Mouse (Mus musculus) thymus, adult 18-20 months (tissue): Measurements from ENCODE around the gene Plekhh3.
"Not testable (repeated sequence)": the region's sequence is repeated elsewhere in the genome, so short reads cannot be mapped to it uniquely, and the experiment has no call there.

Experiments used
- DNase-seq, 2 experiments: peaks; one replicate each; pipeline ENCODE4 v3.0.0; 2022; ENCODE audit warnings: mixed read lengths in 2 of 2

Gene Plekhh3

DNA sequence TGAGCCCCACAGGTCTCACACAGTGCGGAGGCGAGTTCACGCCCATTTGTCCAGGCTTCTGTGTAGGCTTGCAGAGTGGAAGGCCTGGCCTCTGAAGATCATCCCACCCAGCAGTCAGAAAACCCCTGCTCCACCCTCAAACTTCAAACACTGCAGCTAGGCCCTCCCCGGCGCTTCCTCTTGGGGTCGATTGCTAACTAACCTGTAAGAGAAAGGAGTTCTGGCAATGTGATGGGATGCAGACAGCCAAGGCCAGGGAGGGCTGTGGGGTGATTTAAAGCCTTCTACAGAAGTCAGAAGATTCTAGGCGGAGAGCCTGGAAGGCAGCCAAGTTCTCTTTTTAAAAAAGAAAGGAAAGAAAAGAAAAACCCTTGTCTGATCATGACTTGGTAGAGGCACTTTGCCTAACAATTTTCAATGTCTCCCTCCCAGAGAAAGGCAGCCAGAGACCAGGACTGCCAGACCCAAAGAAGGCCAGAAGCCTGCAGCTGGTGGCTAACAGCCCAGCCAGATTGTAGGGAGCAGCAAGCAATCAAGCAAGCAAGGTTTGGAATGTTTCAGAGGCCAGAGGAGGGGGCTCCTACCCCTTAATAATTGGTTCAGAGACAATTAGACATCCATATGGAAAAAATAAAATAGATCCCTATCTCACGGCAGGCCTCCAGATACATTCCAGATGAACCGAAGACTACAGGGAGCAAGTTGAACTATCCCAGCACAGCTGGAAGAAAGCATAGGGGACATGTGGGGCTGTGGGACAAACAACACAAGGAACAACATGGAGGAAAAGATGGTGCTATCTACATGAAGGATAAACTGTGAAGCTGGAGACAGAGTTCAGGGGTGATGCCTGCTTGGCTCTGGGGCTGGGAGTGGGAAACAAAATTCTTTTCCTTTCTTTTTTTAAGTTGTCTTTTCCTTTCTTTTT is 21.7 kb downstream of the Plekhh3 start:
- DNase-seq = no peak

GRCm38 (mm10) chr11:101148751-101149150 is 22.4 kb downstream of the Plekhh3 start:
- no peak for DNase-seq

GRCm38 (mm10) chr11:101146377-101146776 is 24.8 kb downstream of the Plekhh3 start:
- no peak for DNase-seq

DNA sequence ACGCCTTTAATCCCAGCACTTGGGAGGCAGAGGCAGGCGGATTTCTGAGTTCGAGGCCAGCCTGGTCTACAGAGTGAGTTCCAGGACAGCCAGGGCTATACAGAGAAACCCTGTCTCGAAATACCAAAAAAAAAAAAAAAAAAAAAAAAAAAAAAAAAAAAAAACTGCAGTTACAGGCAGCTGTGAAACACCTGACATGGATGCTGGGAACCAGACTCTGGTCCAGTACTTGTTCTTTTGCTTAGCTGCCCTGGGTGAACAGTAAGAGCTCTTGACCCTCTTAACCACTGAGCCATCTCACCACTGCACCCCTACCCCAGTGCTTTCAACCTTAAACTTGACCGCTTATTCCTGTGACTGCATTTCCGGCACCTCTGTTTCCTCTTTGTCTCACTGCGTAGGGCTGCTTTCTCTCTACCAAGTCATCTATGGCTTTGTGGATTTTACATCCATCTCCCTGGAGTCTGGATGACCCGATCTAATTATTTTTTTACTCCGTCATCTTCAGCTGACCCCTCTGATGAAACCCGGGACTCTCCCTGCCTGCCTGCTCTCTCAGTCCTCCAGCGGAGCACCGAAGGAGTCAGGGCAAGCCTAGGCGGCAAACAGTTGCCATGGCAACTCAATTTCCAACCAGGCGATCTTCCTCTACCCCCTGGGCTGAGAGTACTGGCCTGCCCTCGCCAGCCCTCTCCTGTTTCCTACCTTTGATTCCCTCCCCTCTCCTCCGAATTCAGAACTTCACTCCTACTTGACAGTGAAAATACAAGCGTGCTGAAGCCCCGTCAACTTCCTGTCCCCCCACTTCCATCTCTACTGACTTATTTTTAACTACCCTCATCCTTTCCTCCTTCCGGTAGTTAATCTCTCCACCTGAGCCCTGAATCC is 27.6 kb downstream of the Plekhh3 start:
- peak; percentile 30 to 61 for DNase-seq

DNA sequence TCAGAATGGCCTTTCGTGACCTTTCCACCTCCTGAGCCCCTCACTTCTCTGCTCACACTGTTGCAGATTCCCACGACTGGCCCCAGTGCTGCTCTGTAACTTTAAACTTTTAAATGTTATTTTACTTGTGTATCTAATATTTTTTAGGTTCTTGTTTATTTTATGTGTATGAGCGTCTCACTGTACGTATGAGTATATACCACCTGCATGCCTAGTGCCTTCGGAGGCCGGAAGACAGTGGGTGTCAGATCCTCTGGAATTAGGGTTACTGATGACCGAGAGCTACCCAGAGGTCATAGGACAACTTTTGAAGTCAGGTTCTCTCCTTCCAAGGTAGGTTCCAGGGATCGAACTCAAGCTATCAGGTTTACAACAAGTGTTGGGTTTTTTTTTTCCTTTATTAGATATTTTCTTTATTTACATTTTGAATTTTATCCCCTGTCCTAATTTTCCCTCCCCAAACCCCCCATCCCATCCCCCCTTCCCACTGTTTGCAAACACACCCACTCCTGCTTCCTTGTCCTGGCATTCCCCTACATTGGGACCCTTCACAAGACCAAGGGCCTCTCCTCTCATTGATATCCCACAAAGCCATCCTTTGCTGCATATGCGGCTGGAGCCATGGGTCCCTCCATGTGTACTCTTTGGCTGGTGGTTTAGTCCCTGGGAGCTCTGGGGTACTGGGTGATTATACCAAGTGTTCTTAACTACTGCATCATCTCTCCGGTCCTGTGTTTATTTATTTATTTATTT is 28.8 kb downstream of the Plekhh3 start:
- no peak for DNase-seq

- DNase-seq = no peak
Measured at GRCm38 (mm10) chr11:101141088-101141487, 30.1 kb downstream of the Plekhh3 start.

- DNase-seq = no peak
Measured at GRCm38 (mm10) chr11:101140164-101140819, 30.9 kb downstream of the Plekhh3 start.

GRCm38 (mm10) chr11:101138536-101139181 is 32.5 kb downstream of the Plekhh3 start:
- DNase-seq = no peak

GRCm38 (mm10) chr11:101137000-101137399 is 34.2 kb downstream of the Plekhh3 start:
- no peak for DNase-seq

GRCm38 (mm10) chr11:101134217-101134865 is 36.8 kb downstream of the Plekhh3 start:
- no peak for DNase-seq

DNA sequence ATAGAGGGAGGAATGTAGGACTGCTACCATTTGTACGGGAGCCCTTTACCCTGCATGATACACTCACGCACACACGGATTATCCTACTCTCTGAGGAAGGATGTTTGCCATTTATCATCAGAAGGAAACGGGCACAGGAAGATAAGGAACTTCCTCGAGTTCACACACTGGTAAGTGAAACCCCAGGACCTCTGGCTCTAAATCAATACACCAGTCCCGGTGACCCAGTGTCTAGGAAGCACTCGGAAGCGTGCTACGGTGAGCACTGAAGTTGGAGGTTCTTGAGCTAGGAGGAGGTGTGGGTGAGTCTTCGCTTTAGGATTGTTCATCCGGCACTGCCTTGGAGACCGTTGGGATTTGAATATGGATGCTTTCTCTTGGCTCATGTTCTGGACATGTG is 38.1 kb downstream of the Plekhh3 start:
- no peak for DNase-seq

- DNase-seq = no peak
Measured at GRCm38 (mm10) chr11:101131701-101132100, 39.5 kb downstream of the Plekhh3 start.

DNA sequence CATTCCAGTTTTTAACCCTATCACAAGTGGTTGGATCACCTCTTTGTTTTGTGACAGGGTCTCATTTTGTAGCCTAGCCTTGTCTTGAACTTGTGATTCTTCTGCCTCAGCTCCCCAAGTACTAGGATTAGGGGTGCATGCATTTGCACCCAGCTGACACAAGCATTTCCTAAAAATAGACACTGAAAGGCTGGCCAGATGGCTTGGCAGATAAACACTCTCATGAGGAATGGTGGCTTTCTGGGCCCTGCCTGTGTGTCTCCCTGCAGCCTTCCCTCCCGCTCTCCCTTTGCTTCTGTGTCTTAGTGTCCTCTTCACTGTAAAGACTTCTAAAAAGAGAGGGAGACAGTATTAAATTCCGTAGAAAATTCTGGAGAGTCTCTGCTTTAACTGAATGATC is 40.0 kb downstream of the Plekhh3 start:
- no peak for DNase-seq

DNA sequence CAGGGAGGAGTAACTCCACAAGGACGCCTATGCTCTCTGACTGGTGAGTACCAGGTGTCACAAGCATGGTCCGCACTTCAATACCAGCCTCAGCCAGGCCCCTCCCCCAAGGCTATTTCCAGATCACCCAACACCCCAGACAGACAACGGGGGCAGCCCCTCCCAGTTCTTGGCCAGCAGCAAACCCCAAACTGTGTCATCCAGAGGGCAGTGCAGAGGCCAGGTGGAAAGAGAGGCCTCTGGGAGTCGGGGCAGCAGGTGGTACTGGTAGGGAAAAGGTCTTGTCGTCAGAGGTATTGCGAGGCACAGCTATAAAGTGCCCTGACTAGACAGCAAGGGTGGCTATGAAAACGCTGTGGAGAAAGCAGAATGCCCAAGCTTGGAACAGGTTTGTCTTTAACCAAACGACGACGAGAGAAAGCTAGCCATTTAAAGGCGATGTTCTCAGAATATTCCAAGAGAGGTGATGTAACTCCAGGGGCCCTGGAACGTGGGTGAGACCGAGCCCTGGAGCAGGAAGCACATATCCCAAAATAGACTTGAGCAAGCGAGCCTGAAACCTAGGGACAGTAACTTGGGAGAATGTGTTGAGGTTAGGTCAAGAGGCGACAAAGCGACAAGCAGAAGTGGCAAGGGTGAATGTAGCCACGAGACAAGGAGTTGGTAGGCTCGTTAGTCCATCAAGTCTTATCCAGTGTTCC is 40.9 kb downstream of the Plekhh3 start:
- no peak for DNase-seq

- no peak for DNase-seq
Measured at GRCm38 (mm10) chr11:101128996-101129577, 42.1 kb downstream of the Plekhh3 start.

GRCm38 (mm10) chr11:101127075-101127474 is 44.1 kb downstream of the Plekhh3 start:
- DNase-seq = no peak

DNA sequence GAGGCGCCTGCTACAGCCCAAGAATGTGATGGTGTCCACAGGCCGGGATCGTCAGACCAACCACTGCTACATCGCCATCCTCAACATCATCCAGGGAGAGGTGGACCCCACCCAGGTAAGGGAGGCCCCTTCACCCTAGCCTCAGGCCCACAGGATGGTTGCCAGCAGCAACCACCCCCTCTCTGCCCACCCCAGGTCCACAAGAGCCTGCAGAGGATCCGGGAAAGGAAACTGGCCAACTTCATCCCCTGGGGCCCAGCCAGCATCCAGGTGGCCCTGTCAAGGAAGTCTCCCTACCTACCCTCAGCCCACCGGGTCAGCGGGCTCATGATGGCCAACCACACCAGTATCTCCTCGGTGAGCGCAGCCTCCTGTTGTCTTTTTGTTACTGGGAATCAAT is 46.1 kb downstream of the Plekhh3 start:
- DNase-seq = not testable (repeated sequence)

GRCm38 (mm10) chr11:101124494-101124893 is 46.7 kb downstream of the Plekhh3 start:
- DNase-seq = not testable (repeated sequence)

DNA sequence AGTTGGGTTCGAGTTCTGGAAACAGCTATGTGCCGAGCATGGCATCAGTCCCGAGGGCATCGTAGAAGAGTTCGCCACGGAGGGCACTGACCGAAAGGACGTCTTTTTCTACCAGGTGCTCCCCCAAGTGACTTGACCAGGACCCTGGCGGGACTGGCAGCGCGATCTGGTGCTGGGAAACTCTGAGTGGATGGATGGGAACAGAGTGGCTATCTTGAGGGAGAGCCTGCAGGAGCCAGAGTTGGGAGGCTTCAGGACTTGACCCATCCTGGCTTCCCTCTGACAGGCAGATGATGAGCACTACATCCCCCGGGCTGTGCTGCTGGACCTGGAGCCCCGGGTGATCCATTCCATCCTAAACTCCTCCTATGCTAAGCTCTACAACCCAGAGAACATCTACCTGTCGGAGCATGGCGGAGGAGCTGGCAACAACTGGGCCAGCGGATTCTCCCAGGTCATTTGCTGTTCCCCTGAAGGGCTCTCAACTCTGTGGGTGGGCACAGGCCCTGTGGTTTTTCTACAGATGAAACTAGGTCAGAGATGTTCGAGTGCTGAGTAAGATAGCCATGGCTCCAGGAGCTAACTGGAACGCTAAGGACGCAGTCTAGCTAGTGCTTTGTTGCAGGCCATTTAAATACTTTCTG is 50.5 kb downstream of the Plekhh3 start:
- DNase-seq = no peak
